Mouse (Mus musculus) bone marrow macrophage, adult 2 months (primary cell): ENCODE results near the gene Lhpp.

Experiments
- CTCF ChIP-seq: IDR thresholded peaks from 2 replicates; pipeline ENCODE4 v1.5.1; 2012; ENCODE audit warnings: low read depth, mild to moderate bottlenecking, low read length, moderate library complexity
- POLR2A ChIP-seq: IDR thresholded peaks from 2 replicates; pipeline ENCODE4 v1.6.1; 2012; ENCODE audit warnings: mild to moderate bottlenecking, low read depth, low read length, borderline replicate concordance

- no peak for TF ChIP-seq CTCF
- TF ChIP-seq POLR2A = no peak
These were observed 121.1 kb downstream of the Lhpp start for GRCm38 (mm10) chr7:132731558-132731957.
